Mouse (Mus musculus): Measurements from ENCODE around the gene Mcpt8. TPM values are rescaled to one million over a fixed set of nuclear protein-coding genes. Genes with fewer than 3 reads are reported as not detected.
"Not testable (repeated sequence)": the region's sequence is repeated elsewhere in the genome, so short reads cannot be mapped to it uniquely, and the experiment has no call there.

Mcpt8 gene
- polyA plus RNA-seq, 1 experiment from 2014 or later: not detected

DNA sequence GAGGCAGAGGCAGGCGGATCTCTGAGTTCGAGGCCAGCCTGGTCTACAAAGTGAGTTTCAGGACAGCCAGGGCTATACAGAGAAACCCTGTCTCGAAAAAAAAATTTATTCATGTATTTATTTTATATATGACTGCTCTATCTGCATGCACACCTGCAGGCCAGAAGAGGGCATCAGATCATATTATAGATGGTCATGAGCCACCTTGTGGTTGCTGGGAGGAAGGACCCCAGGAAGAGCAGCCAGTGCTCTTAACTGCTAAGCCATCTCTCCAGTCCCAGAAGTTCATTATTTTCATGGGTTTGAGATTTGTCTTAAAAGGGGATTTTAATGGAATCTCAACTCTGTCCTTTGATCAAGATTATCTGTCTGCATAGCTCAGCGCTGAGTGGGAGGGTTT lies 13.9 kb upstream of the Mcpt8 start:
- no peaks in the 10 kb centered on the region for H3K4me1 ChIP-seq (replicated peaks)
- H3K9ac ChIP-seq (replicated peaks): no peak overlapping the region
- 76% methylated on average over 4 of the region's 4 CpGs for WGBS
- H3K27me3 ChIP-seq: no peaks in the 10 kb centered on the region
- no peak overlapping the region for H3K4me3 ChIP-seq (replicated peaks)
- no peak for ATAC-seq (ENCODE audit: insufficient number of reproducible peaks, insufficient read depth, low FRiP score, low TSS enrichment, low read depth)
- H3K9me3 ChIP-seq: no peaks in the 10 kb centered on the region
- H3K36me3 ChIP-seq: no peaks in the 10 kb centered on the region
- H3K4me2 ChIP-seq: no peak overlapping the region
- no peak overlapping the region for H3K27ac ChIP-seq

DNA sequence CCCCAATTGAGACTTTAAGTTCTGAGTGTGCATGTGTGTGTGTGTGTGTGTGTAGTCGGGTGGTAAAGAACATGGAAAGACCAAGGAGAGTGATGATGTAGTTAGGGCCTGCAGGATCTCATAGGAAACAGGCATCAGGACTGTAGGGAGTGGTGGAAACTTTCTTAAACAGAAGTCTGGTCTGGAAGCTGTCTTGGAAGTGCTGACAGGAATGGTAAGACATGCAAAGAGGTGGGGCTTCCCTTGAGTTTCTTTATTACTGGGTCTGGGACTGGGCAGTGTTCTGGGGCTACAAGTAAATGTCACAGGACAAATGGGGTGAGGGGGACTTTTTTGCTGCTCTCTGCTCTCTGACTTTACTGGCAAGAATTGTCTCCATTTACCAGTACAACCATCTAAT lies 12.5 kb upstream of the Mcpt8 start:
- H3K4me1 ChIP-seq (replicated peaks): no peaks in the 10 kb centered on the region
- H3K4me3 ChIP-seq (replicated peaks): no peak overlapping the region
- ATAC-seq (ENCODE audit: insufficient number of reproducible peaks, insufficient read depth, low FRiP score, low TSS enrichment, low read depth): no peak
- H3K27me3 ChIP-seq: no peaks in the 10 kb centered on the region
- no peak overlapping the region for H3K4me2 ChIP-seq
- no peaks in the 10 kb centered on the region for H3K36me3 ChIP-seq
- H3K9me3 ChIP-seq: no peaks in the 10 kb centered on the region
- no peak overlapping the region for H3K9ac ChIP-seq (replicated peaks)
- 83% methylated on average over 1 of the region's 1 CpGs for WGBS
- no peak overlapping the region for H3K27ac ChIP-seq

DNA sequence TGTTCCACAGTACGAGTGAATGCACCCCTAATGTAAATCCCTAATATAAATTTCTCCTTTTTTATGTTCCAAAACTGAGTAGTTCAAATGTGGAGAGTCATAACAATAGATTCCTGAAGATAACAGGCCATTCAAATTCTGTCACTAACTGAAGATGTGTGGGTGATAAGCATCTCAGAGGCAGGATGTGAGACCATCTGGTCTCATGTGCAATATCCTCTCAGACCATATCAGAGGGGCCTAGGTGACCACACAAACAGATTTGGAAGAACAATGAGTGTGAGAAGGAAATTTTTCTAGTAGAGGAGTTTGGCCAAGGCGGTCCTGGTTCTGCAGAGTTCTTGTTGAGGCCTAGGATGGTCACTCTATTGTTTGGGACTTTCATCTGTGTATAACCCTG lies 8.3 kb upstream of the Mcpt8 start:
- no peak overlapping the region for H3K27ac ChIP-seq
- no peaks in the 10 kb centered on the region for H3K9me3 ChIP-seq
- no peaks in the 10 kb centered on the region for H3K27me3 ChIP-seq
- no peak overlapping the region for H3K4me2 ChIP-seq
- no peaks in the 10 kb centered on the region for H3K4me1 ChIP-seq (replicated peaks)
- no peak overlapping the region for H3K9ac ChIP-seq (replicated peaks)
- ATAC-seq (ENCODE audit: insufficient number of reproducible peaks, insufficient read depth, low FRiP score, low TSS enrichment, low read depth): no peak
- 82% methylated on average over 2 of the region's 2 CpGs for WGBS
- no peak overlapping the region for H3K4me3 ChIP-seq (replicated peaks)
- no peaks in the 10 kb centered on the region for H3K36me3 ChIP-seq

DNA sequence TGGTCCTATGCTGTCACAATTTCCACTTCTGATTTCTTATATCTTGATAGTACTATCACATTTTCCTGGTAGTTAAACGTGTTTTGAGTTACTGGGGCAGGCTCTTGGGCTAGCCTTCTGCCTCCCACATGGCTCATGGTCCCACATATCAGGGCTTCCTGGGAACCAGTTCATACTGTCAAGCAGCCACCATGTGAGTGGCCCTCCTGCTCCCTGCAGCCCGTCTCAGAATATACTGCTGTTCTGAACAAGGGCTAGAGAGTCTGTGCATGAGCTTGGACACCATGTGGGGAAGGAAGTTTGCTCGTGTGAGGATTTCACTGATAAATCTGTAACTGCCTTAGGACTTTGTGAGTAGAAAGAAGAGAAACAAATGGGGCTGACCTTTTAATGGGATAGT lies 1.6 kb upstream of the Mcpt8 start:
- Histone ChIP-seq H3K9ac (replicated peaks) (no peak overlapping the region), H3K9me3 (no peaks in the 10 kb centered on the region), H3K4me3 (replicated peaks) (no peak overlapping the region), H3K27ac (no peak overlapping the region), H3K36me3 (no peaks in the 10 kb centered on the region), H3K4me2 (no peak overlapping the region), H3K4me1 (replicated peaks) (no peaks in the 10 kb centered on the region), H3K27me3 (no peaks in the 10 kb centered on the region)
- WGBS: 70% methylated on average over 3 of the region's 3 CpGs
- no peak for ATAC-seq (ENCODE audit: insufficient number of reproducible peaks, insufficient read depth, low FRiP score, low TSS enrichment, low read depth)

DNA sequence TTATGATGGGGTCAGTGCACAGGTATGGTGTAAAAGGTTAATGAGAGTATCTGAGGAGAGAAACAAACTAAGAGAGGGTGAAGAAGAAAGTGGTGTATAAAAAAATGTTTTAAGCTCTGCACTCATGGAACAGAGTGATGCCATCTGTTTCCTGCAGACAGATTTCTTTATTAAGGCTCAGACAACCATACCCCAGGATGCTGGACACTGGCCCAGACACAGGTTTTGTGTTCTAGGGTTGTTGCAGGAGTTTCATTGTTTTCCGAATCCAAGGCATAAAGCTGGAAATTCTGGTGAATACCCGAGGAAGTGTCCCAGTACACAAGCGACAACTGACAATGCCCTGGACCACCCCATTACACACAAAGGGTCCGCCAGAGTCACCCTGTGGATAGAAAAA lies 3.1 kb downstream of the Mcpt8 start:
- H3K4me1 ChIP-seq (replicated peaks): no peaks in the 10 kb centered on the region
- H3K36me3 ChIP-seq: no peaks in the 10 kb centered on the region
- no peaks in the 10 kb centered on the region for H3K27me3 ChIP-seq
- no peak for ATAC-seq (ENCODE audit: insufficient number of reproducible peaks, insufficient read depth, low FRiP score, low TSS enrichment, low read depth)
- H3K4me3 ChIP-seq (replicated peaks): no peak overlapping the region
- H3K9ac ChIP-seq (replicated peaks): no peak overlapping the region
- no peak overlapping the region for H3K27ac ChIP-seq
- H3K4me2 ChIP-seq: no peak overlapping the region
- H3K9me3 ChIP-seq: no peaks in the 10 kb centered on the region
- WGBS: 88% methylated on average over 4 of the region's 4 CpGs

DNA sequence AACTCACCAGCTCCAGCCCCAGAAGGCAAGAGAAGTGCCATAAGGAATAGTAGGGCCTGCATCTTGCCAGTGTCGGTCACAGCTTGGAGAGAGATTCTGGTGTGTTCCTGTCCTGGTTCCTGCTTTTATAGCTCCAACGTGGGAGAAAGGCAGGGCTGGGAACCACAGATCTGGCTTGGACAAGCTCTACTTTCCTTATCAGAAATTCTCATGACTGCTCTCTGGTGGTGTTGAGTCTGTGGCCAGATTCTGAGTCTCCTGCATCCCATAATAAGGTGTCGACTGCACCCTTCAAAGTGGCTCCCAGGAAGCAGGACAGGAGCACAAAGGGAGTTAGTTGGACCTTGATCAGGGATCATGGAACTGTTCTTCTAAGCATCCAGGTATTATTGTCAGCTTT lies 22.9 kb downstream of the Mcpt8 start, which contains the start of gene Mcpt4:
Gene Mcpt4 (minus strand): TSS at position 101 of the 400 bp plus-strand sequence.
- 65% methylated on average over 3 of the region's 3 CpGs for WGBS
- H3K4me2 ChIP-seq; H3K27me3 ChIP-seq; H3K4me1 ChIP-seq (replicated peaks); H3K27ac ChIP-seq; H3K36me3 ChIP-seq; H3K9ac ChIP-seq (replicated peaks); H3K4me3 ChIP-seq (replicated peaks); H3K9me3 ChIP-seq; ATAC-seq (ENCODE audit: insufficient number of reproducible peaks, insufficient read depth, low FRiP score, low TSS enrichment, low read depth): not testable (repeated sequence)

DNA sequence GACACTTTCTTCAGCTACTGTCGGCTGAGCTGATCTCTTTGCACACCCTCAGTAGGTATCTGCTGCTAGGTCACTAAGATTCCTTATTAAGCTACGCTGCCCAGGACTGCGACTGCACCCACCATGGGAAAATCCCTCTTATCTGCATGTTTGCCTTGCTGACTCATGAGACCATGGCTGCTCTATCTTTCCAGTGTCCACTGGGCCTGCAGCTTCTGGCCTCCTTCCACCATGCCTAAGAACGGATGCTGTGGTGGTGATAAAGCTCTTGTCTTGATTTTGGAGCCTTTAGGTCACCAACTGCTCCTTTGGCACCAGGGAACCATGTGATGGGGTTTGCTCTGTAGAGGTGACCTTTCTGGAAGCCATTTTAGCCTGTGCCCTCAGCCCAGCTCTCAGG lies 27.4 kb downstream of the Mcpt8 start:
- no peaks in the 10 kb centered on the region for H3K4me1 ChIP-seq (replicated peaks)
- no peak for ATAC-seq (ENCODE audit: insufficient number of reproducible peaks, insufficient read depth, low FRiP score, low TSS enrichment, low read depth)
- WGBS: 79% methylated on average over 4 of the region's 4 CpGs
- no peak overlapping the region for H3K4me3 ChIP-seq (replicated peaks)
- H3K9me3 ChIP-seq: no peaks in the 10 kb centered on the region
- no peak overlapping the region for H3K4me2 ChIP-seq
- no peaks in the 10 kb centered on the region for H3K27me3 ChIP-seq
- H3K27ac ChIP-seq: no peak overlapping the region
- H3K36me3 ChIP-seq: no peaks in the 10 kb centered on the region
- H3K9ac ChIP-seq (replicated peaks): no peak overlapping the region

DNA sequence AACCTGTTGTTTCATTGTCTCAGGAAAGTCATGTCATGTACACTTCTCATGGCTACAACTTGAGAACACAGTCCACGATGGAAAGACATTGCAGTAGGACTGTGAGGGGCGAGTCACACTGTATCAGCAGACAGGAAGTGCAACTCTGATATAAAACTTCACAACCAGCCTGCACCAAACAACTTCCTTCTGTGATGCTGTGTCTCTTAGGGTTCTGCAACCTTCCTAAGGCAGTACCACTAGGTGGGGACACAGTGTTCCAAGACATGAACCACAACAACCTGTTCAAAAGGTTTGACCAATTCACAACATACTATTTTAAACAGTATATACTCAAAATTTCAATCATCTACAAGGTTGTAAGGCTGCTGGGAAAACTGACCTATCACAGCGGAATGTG lies 29.7 kb downstream of the Mcpt8 start:
- no peak for ATAC-seq (ENCODE audit: insufficient number of reproducible peaks, insufficient read depth, low FRiP score, low TSS enrichment, low read depth)
- 84% methylated on average over 3 of the region's 3 CpGs for WGBS
- no peak overlapping the region for H3K4me2 ChIP-seq

DNA sequence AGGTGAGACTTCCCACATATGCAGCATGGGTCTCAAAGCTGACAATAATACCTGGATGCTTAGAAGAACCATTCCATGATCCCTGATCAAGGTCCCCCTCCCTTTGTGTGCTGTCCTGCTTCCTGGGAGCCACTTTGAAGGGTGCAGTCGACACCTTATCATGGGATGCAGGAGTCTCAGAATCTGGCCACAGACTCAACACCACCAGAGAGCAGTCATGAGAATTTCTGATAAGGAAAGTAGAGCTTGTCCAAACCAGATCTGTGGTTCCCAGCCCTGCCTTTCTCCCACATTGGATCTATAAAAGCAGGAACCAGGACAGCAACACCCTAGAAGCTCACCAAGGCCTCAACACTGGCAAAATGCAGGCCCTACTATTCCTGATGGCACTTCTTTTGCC lies 43.3 kb downstream of the Mcpt8 start, which contains the start of gene Mcpt2:
Gene Mcpt2 (plus strand): TSS at position 250 of the 400 bp plus-strand sequence.
- not testable (repeated sequence) for H3K36me3 ChIP-seq; H3K4me1 ChIP-seq (replicated peaks); ATAC-seq (ENCODE audit: insufficient number of reproducible peaks, insufficient read depth, low FRiP score, low TSS enrichment, low read depth); H3K9me3 ChIP-seq; H3K9ac ChIP-seq (replicated peaks); H3K27me3 ChIP-seq; H3K4me3 ChIP-seq (replicated peaks); H3K27ac ChIP-seq; H3K4me2 ChIP-seq
- WGBS: 74% methylated on average over 1 of the region's 1 CpGs

More for the DNA sequence above, 29.7 kb downstream of the Mcpt8 start:
- no peak overlapping the region for H3K27ac ChIP-seq
- H3K9me3 ChIP-seq: no peaks in the 10 kb centered on the region
- H3K4me1 ChIP-seq (replicated peaks): no peaks in the 10 kb centered on the region
- H3K9ac ChIP-seq (replicated peaks): no peak overlapping the region
- H3K4me3 ChIP-seq (replicated peaks): no peak overlapping the region
- no peaks in the 10 kb centered on the region for H3K36me3 ChIP-seq
- H3K27me3 ChIP-seq: no peaks in the 10 kb centered on the region

DNA sequence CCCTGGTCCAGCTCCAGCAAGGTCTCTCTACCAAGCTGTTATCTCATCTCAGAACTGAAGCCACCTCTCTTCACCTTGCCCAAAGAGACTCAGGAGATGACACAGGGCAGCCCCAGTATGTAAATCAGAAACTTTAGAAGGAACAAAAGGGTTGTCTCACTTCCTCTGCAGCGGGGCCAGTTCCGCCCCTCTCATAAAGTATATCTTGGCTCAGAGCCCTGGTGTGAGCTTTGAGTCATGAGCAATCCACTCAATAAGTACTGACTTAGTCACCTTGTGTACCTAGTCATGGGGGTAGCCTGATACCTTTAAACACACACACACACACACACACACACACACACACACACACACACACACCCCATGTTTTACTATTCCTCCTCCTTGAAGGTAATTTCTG lies 50.6 kb downstream of the Mcpt8 start:
- no peak for ATAC-seq (ENCODE audit: insufficient number of reproducible peaks, insufficient read depth, low FRiP score, low TSS enrichment, low read depth)
- Histone ChIP-seq H3K27ac (no peak overlapping the region), H3K4me3 (replicated peaks) (no peak overlapping the region), H3K9ac (replicated peaks) (no peak overlapping the region), H3K9me3 (no peaks in the 10 kb centered on the region), H3K27me3 (no peaks in the 10 kb centered on the region), H3K4me2 (no peak overlapping the region), H3K4me1 (replicated peaks) (no peaks in the 10 kb centered on the region), H3K36me3 (no peaks in the 10 kb centered on the region)
- WGBS: 80% methylated on average over 2 of the region's 2 CpGs
